Mouse (Mus musculus): ENCODE measurements around the gene Tcl1b1. TPM values are rescaled to one million over a fixed set of nuclear protein-coding genes. Genes with fewer than 3 reads are reported as not detected.
"Not testable (repeated sequence)": the region's sequence is repeated elsewhere in the genome, so short reads cannot be mapped to it uniquely, and the experiment has no call there.

Tcl1b1 gene
- not detected for total RNA-seq (2021)
- long read RNA-seq, experiment 1 = 0 reads
- long read RNA-seq, experiment 2 = 0 reads

DNA sequence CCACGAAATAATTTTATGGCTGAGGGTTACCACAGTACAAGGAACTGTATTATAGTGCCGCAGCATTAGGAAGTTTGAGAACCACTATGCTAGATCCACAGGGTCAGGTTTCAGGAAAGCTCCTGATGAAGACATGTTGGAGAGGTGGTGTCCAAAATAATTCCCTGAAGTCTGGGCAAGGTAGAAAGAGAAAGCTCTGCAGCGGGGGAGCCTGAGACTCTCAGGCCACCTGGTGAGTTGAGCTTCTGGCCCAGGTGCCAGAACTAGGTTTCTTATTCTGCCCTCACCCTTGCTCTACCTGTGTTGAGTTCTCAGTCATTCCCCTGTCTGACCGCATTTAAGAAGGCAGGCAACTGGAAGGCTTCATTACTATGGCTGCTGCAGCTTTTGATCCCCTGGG lies at the start of gene Tcl1b1:
Tcl1b1 (plus strand) TSS at position 301 of the 400 bp plus-strand sequence.
- intact Hi-C loops (cut with DNase I) = no loop called here
- DNase-seq = no peak

DNA sequence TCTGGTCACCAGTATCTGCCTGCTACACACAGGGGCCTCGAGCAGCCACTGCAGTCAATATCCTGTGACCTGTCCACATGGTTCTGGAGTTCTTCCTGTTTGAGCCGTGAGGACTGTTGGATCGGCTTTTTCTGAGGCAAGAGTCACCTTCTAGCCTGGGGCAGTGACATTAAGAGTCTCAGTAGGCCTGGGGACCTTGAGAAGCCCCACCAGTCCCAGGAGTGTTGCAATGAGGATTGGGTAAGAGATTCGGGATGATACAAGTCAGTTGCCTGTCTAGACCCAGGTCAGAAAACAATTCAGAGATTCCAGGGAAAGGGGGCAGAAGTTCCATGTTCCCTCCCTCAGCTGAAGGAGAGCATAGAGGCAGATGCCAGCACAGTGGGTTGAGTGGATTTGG lies 49.7 kb upstream of the Tcl1b1 start:
- intact Hi-C loops (cut with DNase I) = loop anchor here (5.0 kb wide), 1 partner anchor 38 kb away; no protein-coding TSS in a partner anchor
- DNase-seq = no peak

DNA sequence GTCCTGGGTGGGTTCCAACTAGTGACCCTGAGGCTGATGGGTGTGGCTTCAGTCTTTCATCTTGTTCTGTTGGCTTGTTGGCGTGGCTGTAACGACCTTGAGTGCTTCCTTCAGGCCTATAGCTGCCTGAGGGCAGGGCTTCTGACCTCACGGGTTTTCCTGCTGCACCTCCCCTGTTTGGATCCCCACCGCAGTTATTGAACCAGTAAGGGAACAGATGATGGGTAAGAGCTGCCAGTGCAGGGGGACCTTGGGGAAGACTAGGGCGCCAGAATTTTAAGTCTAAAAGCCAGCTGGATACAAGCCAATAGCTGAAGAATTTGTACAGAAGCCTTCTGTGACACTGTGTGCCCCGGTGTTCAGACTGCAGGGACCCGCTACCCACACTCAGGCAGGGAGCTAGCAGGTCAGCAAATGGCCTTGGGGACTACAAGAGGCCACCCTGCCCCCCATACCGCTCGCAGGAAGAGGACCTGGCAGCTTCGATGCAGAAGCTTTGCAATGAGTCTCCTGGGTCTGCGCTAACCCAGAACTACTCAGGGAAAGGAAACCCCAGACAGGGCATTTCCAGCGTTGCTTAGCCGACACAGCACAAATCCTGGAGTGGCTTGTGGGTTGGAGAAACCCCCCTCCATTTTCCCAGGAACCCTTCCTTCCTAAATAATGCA lies 47.0 kb upstream of the Tcl1b1 start:
- DNase-seq = no peak
- intact Hi-C loops (cut with DNase I) = no loop called here

GRCm38 (mm10) chr12:105116648-105117047 lies 42.8 kb upstream of the Tcl1b1 start:
- DNase-seq = no peak
- intact Hi-C loops (cut with DNase I) = no loop called here

DNA sequence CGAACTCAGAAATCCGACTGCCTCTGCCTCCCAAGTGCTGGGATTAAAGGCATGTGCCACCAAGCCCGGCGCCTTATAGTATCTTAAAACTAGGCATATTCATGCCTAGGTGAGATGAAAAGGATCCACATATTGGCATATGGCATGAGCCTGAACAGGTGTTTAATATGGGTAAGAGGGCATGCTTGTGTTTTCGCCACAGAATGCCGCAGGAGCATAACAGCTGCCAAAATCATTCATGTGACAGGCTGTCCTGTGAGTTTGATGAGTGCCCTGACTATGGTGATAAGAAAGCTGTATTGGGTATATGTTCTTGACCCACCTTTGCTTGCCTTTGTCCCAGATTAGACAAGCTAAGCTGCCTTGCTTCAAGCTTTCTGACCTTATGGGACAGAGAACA lies 34.1 kb upstream of the Tcl1b1 start:
- no peak for DNase-seq

DNA sequence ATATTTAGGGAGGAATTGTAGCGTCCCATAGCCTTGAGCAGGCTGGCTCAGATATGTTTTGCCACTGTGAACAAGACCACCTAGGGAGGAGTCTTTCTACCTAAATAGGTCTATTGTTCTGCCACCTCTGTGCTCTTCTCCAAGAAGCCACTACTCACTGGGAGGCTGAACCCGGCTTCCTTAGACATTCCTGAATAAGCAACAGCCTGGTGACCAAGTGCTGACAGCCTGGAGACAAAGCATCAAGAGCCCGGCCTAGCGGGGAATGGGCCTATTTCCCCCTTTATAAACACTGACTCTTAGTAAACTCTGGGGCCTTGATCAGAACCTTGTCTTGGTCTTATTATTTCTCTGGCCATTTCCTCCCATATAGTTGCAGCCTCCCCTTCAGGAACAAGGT lies 33.0 kb upstream of the Tcl1b1 start:
- DNase-seq = no peak
- intact Hi-C loops (cut with DNase I) = no loop called here

More for the DNA sequence above, 34.1 kb upstream of the Tcl1b1 start:
- intact Hi-C loops (cut with DNase I) = no loop called here

DNA sequence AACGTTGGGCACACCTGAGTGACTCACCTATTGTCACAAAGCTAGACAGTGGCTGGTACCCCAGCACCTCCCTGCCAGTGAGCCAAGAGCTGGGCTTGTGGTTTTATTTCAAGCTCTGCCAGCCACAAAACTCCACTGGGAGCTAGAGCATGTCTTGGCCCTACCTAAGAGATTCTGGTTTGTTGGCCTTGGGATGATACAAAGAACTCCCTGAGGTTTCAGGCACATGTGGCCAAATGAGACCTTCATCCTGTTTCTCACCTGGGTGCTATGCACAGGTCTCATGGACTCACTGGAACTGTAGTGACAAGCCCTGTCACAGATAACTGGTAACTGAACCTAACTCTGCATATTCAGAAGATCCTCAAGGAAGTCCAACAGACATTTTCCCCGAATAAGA lies 31.9 kb upstream of the Tcl1b1 start:
- intact Hi-C loops (cut with DNase I) = no loop called here
- no peak for DNase-seq

- DNase-seq; intact Hi-C loops (cut with DNase I): not testable (repeated sequence)
Measured at GRCm38 (mm10) chr12:105129494-105130205, 29.8 kb upstream of the Tcl1b1 start.

- DNase-seq; intact Hi-C loops (cut with DNase I): not testable (repeated sequence)
Measured at GRCm38 (mm10) chr12:105134167-105134566, 25.3 kb upstream of the Tcl1b1 start.

GRCm38 (mm10) chr12:105134826-105135225 lies 24.7 kb upstream of the Tcl1b1 start:
- intact Hi-C loops (cut with DNase I); DNase-seq: not testable (repeated sequence)

DNA sequence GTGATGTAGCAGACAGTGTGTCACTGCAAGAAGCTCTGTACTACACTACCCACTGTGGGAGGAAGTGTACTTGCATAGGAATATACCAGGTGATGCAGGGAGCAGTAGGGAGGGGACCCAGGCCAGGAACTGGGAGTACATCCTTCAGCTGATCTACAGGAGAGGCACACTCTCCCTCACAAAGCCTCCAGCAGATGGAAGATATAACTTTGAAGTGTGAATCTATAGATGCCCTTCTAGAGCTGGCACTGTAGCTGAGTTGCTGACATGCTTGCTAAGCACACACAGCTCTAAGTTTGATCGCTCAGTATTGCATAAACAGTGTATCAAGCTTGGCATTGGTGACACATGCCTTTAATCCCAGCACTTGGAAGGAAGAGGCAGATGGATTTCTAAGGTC lies 21.8 kb upstream of the Tcl1b1 start:
- intact Hi-C loops (cut with DNase I); DNase-seq: not testable (repeated sequence)

- DNase-seq = no peak
- intact Hi-C loops (cut with DNase I) = no loop called here
Measured at GRCm38 (mm10) chr12:105143096-105143495, 16.4 kb upstream of the Tcl1b1 start.

DNA sequence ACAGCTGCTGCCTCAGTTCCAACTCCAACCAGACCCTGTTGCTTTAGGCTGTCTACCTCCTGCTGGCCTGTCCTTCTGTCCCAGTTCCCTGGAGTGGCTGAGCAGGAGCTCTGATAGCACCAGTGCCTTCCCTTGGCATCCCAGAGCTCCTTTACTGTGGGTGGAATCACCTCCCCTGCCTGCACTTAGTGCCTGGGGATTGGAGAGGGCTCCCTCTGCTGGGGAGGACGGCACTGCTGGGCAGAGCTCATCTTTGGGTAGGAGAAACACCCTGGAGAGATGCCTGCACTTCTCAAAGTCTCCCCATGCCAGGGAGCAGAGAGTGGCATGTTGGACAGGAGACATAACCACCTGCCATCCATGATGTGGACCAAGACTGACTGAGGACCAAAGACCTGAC lies 14.6 kb upstream of the Tcl1b1 start:
- DNase-seq; intact Hi-C loops (cut with DNase I): not testable (repeated sequence)

GRCm38 (mm10) chr12:105145714-105146113 lies 13.8 kb upstream of the Tcl1b1 start, which contains the start of gene Tcl1b2:
Gene Tcl1b2 (plus strand): TSS chr12:105146014.
- no peak for DNase-seq
- intact Hi-C loops (cut with DNase I) = no loop called here

GRCm38 (mm10) chr12:105155286-105155685 lies 4.2 kb upstream of the Tcl1b1 start:
- intact Hi-C loops (cut with DNase I) = not testable (repeated sequence)
- DNase-seq = peak in 1 of 2 experiments; percentile 3

DNA sequence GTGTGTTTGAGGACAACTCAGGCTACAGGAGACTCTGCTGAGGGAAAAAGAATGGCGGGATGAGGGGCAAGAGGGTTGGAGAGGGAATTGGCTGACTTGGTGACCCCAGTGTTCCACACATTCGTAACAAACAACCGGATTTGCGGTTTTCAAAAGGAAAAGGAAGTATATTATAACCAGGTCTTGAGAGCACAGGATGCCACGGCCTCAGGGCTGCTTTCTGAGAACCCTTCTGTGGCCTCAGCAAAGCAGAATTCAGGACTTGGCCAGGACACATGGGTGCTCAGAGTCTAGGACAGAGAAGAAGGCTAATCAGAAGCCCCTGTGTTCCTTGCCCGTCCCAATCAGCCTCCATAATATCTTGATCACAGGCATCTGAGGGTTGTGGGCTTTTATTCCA lies 648 bp upstream of the Tcl1b1 start:
- intact Hi-C loops (cut with DNase I) = no loop called here
- DNase-seq = no peak

GRCm38 (mm10) chr12:105166734-105167133 lies 7.2 kb downstream of the Tcl1b1 start:
- no peak for DNase-seq
- intact Hi-C loops (cut with DNase I) = no loop called here

DNA sequence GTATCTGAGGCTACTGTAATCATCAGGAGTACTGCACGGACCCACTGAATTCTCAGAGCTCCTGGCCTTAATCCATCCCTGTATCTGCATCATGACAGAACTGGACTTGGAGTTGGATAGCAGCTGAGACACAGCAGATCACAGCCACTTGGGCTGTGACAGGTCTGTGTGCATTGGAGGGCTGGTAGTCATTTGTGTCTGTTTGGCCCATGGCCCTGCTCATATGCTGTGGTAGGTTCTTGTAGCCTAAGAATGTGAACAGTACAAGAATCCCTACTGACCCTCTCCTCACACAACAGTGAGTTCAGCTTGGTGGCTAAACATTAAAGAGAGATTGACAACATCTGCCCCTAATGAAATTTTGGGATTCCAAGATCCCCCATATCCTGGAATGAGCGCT lies 13.9 kb downstream of the Tcl1b1 start:
- DNase-seq = no peak
- intact Hi-C loops (cut with DNase I) = loop anchor here (10.0 kb wide), 1 partner anchor 119 kb away; no protein-coding TSS in a partner anchor

DNA sequence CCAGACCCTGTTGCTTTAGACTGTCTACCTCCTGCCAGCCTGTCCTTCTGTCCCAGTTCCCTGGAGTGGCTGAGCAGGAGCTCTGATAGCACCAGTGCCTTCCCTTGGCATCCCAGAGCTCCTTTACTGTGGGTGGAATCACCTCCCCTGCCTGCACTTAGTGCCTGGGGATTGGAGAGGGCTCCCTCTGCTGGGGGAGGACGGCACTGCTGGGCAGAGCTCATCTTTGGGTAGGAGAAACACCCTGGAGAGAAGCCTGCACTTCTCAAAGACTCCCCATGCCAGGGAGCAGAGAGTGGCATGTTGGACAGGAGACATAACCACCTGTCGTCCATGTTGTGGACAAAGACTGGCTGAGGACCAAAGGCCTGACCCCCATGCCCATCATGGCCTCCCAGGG lies 14.8 kb downstream of the Tcl1b1 start:
- DNase-seq = peak; percentile 48 to 68
- intact Hi-C loops (cut with DNase I) = loop anchor here (10.0 kb wide), 1 partner anchor 120 kb away; no protein-coding TSS in a partner anchor

- intact Hi-C loops (cut with DNase I) = loop anchor here (10.0 kb wide), 1 partner anchor 121 kb away; no protein-coding TSS in a partner anchor
- DNase-seq = not testable (repeated sequence)
Measured at GRCm38 (mm10) chr12:105176044-105176443, 16.6 kb downstream of the Tcl1b1 start, which contains the start of gene Tcl1b5. Gene Tcl1b5 (plus strand): TSS chr12:105176344.

DNA sequence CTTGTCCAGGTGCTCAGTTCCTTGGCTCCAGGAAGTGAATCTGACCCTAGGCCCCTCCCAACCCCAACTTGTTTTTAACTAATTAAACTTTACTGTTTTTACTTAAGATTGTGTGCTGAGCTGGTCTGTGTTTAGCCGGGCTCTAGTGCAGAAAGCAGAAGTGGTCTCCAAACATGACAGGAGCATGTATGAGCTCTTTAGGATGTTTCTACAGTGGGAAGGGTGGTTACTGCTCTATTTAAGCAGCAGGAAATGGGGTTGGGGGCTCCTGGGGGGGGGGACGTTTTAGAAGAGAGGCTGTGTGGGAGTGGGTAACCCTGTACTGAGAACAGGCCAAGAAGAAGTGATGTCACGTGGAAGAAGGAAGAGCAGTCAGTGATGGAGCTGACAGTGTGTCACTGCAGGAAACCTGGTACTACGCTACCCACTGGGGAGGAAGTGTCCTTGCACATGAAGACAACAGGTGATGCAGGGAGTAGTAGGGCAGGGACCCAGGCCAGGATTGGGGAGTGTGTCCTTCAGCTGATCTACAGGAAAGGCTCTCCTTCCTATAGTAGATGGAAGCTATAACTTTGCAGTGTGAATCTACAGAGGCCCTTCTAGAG lies 21.7 kb downstream of the Tcl1b1 start:
- intact Hi-C loops (cut with DNase I) = not testable (repeated sequence)

More for the DNA sequence above, 21.7 kb downstream of the Tcl1b1 start:
- not testable (repeated sequence) for DNase-seq

Data from heart, postnatal 14 days (tissue).